Mouse (Mus musculus): ENCODE results near the gene U2af2. TPM values are rescaled to one million over a fixed set of nuclear protein-coding genes. Genes with fewer than 3 reads are reported as not detected.
"Not testable (repeated sequence)": the region's sequence is repeated elsewhere in the genome, so short reads cannot be mapped to it uniquely, and the experiment has no call there.

Gene U2af2
- total RNA-seq (2021): 191 and 195 TPM in 2 replicates
- long read RNA-seq, transcript U2af2-209 (12 exons, 2,088 nt): minor isoform, 13 of 71 reads
- long read RNA-seq, transcript U2af2-201 (12 exons, 2,183 nt): major isoform, 37 of 71 reads
- long read RNA-seq, partial matches to known transcripts: 6 of 71 reads
- long read RNA-seq, other reads (novel, unspliced or antisense): 15 of 71 reads

- peak; percentile 97 for DNase-seq
Observed at GRCm38 (mm10) chr7:5061774-5062359, at the start of gene U2af2. Gene U2af2 (plus strand): TSS chr7:5062143.

GRCm38 (mm10) chr7:5012681-5013513, 49.0 kb upstream of the U2af2 start:
- no peak for DNase-seq

- peak; percentile 95 for DNase-seq
Observed at GRCm38 (mm10) chr7:5014251-5015117, 47.5 kb upstream of the U2af2 start, which contains the start of the genes Zfp524 and Fiz1. Gene Zfp524 (plus strand): TSS chr7:5014415. Gene Fiz1 (minus strand): TSS chr7:5014697.

- DNase-seq: peak; percentile 97
Observed at GRCm38 (mm10) chr7:5015118-5016001, 46.6 kb upstream of the U2af2 start, which contains the start of gene Gm44973. Gene Gm44973 (plus strand): TSS chr7:5015496.

GRCm38 (mm10) chr7:5016057-5016456, 45.9 kb upstream of the U2af2 start:
- DNase-seq: no peak

GRCm38 (mm10) chr7:5016920-5017319, 45.0 kb upstream of the U2af2 start:
- no peak for DNase-seq

GRCm38 (mm10) chr7:5017352-5017751, 44.6 kb upstream of the U2af2 start:
- DNase-seq: peak; percentile 20

GRCm38 (mm10) chr7:5017931-5018330, 44.0 kb upstream of the U2af2 start:
- no peak for DNase-seq

- DNase-seq: not testable (repeated sequence)
Observed at GRCm38 (mm10) chr7:5019576-5019975, 42.4 kb upstream of the U2af2 start.

GRCm38 (mm10) chr7:5020000-5020681, 41.8 kb upstream of the U2af2 start, which contains the start of the genes Zfp865 and Ccdc106:
Gene Zfp865 (plus strand): TSS chr7:5020376.
Gene Ccdc106 (plus strand): TSS chr7:5020553.
- DNase-seq: peak; percentile 99

GRCm38 (mm10) chr7:5020685-5021084, 41.3 kb upstream of the U2af2 start:
- no peak for DNase-seq

- DNase-seq: no peak
Observed at GRCm38 (mm10) chr7:5021197-5021596, 40.7 kb upstream of the U2af2 start.

- no peak for DNase-seq
Observed at GRCm38 (mm10) chr7:5029543-5029942, 32.4 kb upstream of the U2af2 start.

- DNase-seq: no peak
Observed at GRCm38 (mm10) chr7:5029946-5030345, 32.0 kb upstream of the U2af2 start.

- DNase-seq: no peak
Observed at GRCm38 (mm10) chr7:5030554-5031275, 31.2 kb upstream of the U2af2 start.

GRCm38 (mm10) chr7:5031496-5031895, 30.4 kb upstream of the U2af2 start:
- no peak for DNase-seq

- no peak for DNase-seq
Observed at GRCm38 (mm10) chr7:5033818-5034217, 28.1 kb upstream of the U2af2 start, which contains the start of gene 4632433K11Rik. Gene 4632433K11Rik (plus strand): TSS chr7:5034118.

- DNase-seq: no peak
Observed at GRCm38 (mm10) chr7:5035628-5036027, 26.3 kb upstream of the U2af2 start.

GRCm38 (mm10) chr7:5036136-5036535, 25.8 kb upstream of the U2af2 start:
- no peak for DNase-seq

Measured in adrenal gland, postnatal 25 days (tissue).